Mouse (Mus musculus): ENCODE data around the gene Pomgnt2. TPM values are rescaled to one million over a fixed set of nuclear protein-coding genes. Genes with fewer than 3 reads are reported as not detected.
A peak's percentile ranks its signal among the peaks of the same experiment; 100 is the strongest.
"Not testable (repeated sequence)": the region's sequence is repeated elsewhere in the genome, so short reads cannot be mapped to it uniquely, and the experiment has no call there.

Gene Pomgnt2
- polyA plus RNA-seq, 1 experiment from 2014 or later, result 12.1 TPM

GRCm38 (mm10) chr9:122027914-122028745 is 31.2 kb upstream of the Pomgnt2 start:
- H3K4me1 ChIP-seq (replicated peaks; ENCODE audit: control insufficient read depth, insufficient read depth, low read length), result peaks cover 26% of the 10 kb centered on the region
- ATAC-seq (ENCODE audit: low read depth), result peak; percentile 66

GRCm38 (mm10) chr9:122027081-122027913 is 30.4 kb upstream of the Pomgnt2 start:
- H3K27ac ChIP-seq (ENCODE audit: low read length), result peak overlapping the region; percentile 86
- 59% methylated on average over 6 of the region's 6 CpGs for WGBS
- no peak overlapping the region for H3K9ac ChIP-seq (ENCODE audit: low read length)
- ATAC-seq (ENCODE audit: low read depth), result peak; percentile 56
- peaks cover 32% of the 10 kb centered on the region for H3K4me1 ChIP-seq (replicated peaks; ENCODE audit: control insufficient read depth, insufficient read depth, low read length)
- H3K9me3 ChIP-seq (ENCODE audit: control insufficient read depth, low read length), result no peaks in the 10 kb centered on the region
- H3K4me2 ChIP-seq (ENCODE audit: low read depth, low read length), result no peak overlapping the region
- no peaks in the 10 kb centered on the region for H3K27me3 ChIP-seq (ENCODE audit: control insufficient read depth, insufficient read depth, low read depth, low read length)
- no peak overlapping the region for H3K4me3 ChIP-seq (ENCODE audit: low read length)
- no peaks in the 10 kb centered on the region for H3K36me3 ChIP-seq (ENCODE audit: control insufficient read depth, insufficient read depth, low read length)

More at GRCm38 (mm10) chr9:122027914-122028745, 31.2 kb upstream of the Pomgnt2 start:
- H3K36me3 ChIP-seq (ENCODE audit: control insufficient read depth, insufficient read depth, low read length), result no peaks in the 10 kb centered on the region
- H3K27me3 ChIP-seq (ENCODE audit: control insufficient read depth, insufficient read depth, low read depth, low read length), result no peaks in the 10 kb centered on the region
- H3K9me3 ChIP-seq (ENCODE audit: control insufficient read depth, low read length), result no peaks in the 10 kb centered on the region
- H3K9ac ChIP-seq (ENCODE audit: low read length), result no peak overlapping the region
- 52% methylated on average over 11 of the region's 11 CpGs for WGBS
- no peak overlapping the region for H3K4me3 ChIP-seq (ENCODE audit: low read length)
- H3K4me2 ChIP-seq (ENCODE audit: low read depth, low read length), result no peak overlapping the region
- H3K27ac ChIP-seq (ENCODE audit: low read length), result peak overlapping the region; percentile 86

GRCm38 (mm10) chr9:122025855-122026590 is 29.1 kb upstream of the Pomgnt2 start:
- Histone ChIP-seq H3K4me2 (ENCODE audit: low read depth, low read length) (no peak overlapping the region), H3K4me1 (replicated peaks; ENCODE audit: control insufficient read depth, insufficient read depth, low read length) (peaks cover 32% of the 10 kb centered on the region), H3K9ac (ENCODE audit: low read length) (no peak overlapping the region), H3K27ac (ENCODE audit: low read length) (0 out of 2 replicates have a peak overlapping the region, but pooled peaks have one; percentile 86), H3K4me3 (ENCODE audit: low read length) (no peak overlapping the region), H3K27me3 (ENCODE audit: control insufficient read depth, insufficient read depth, low read depth, low read length) (no peaks in the 10 kb centered on the region), H3K9me3 (ENCODE audit: control insufficient read depth, low read length) (no peaks in the 10 kb centered on the region), H3K36me3 (ENCODE audit: control insufficient read depth, insufficient read depth, low read length) (no peaks in the 10 kb centered on the region)
- WGBS, result 58% methylated on average over 7 of the region's 7 CpGs
- no peak for ATAC-seq (ENCODE audit: low read depth)

DNA sequence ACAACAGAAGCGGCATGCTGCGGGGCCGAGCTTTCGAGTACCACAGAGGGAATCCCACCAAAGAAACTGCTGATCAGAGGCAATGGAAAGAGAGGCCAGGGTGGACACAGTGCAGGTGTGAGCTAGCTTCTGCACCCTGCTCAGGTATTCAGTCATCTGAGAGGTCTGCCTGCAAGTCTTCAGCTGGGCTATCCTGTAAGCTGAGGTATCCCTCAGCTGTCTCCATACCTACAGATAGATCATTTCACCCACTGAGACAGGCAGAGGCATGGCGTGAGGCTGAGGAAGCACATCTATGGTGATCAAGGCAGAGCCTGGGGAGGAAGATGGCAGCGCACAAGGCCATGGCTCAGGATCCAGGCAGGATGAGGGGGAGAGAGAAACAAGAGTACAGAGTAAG is 27.5 kb upstream of the Pomgnt2 start:
- WGBS, result 89% methylated on average over 6 of the region's 6 CpGs
- H3K4me1 ChIP-seq (replicated peaks; ENCODE audit: control insufficient read depth, insufficient read depth, low read length), result peaks cover 32% of the 10 kb centered on the region

DNA sequence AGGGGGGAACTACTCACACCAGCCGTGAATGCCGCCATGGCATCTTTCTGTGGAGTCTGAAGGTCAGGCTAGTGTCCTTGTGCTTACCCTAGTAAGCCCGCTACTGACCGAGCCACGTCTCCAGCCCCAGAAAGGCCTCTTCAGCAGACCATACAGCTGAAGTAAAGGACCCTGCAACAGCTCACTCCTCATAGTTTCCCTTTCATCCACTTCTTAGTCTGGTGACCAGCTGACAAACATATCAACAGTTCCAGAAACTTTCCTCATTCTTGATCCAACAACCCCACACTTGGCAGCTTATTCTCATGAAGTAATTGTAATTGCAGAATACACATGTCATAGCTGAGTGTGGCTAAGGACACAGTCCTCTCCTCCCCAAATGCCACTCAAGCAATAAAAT is 27.0 kb upstream of the Pomgnt2 start:
- Histone ChIP-seq H3K9ac (ENCODE audit: low read length) (no peak overlapping the region), H3K27ac (ENCODE audit: low read length) (peak overlapping the region; percentile 92), H3K4me1 (replicated peaks; ENCODE audit: control insufficient read depth, insufficient read depth, low read length) (peaks cover 37% of the 10 kb centered on the region), H3K27me3 (ENCODE audit: control insufficient read depth, insufficient read depth, low read depth, low read length) (no peaks in the 10 kb centered on the region), H3K4me2 (ENCODE audit: low read depth, low read length) (no peak overlapping the region), H3K9me3 (ENCODE audit: control insufficient read depth, low read length) (no peaks in the 10 kb centered on the region), H3K4me3 (ENCODE audit: low read length) (no peak overlapping the region), H3K36me3 (ENCODE audit: control insufficient read depth, insufficient read depth, low read length) (no peaks in the 10 kb centered on the region)
- no peak for ATAC-seq (ENCODE audit: low read depth)
- 62% methylated on average over 5 of the region's 5 CpGs for WGBS

More for the DNA sequence above, 27.5 kb upstream of the Pomgnt2 start:
- Histone ChIP-seq H3K36me3 (ENCODE audit: control insufficient read depth, insufficient read depth, low read length) (no peaks in the 10 kb centered on the region), H3K27me3 (ENCODE audit: control insufficient read depth, insufficient read depth, low read depth, low read length) (no peaks in the 10 kb centered on the region), H3K4me3 (ENCODE audit: low read length) (no peak overlapping the region), H3K27ac (ENCODE audit: low read length) (no peak overlapping the region), H3K4me2 (ENCODE audit: low read depth, low read length) (no peak overlapping the region), H3K9me3 (ENCODE audit: control insufficient read depth, low read length) (no peaks in the 10 kb centered on the region), H3K9ac (ENCODE audit: low read length) (no peak overlapping the region)
- no peak for ATAC-seq (ENCODE audit: low read depth)

GRCm38 (mm10) chr9:122022776-122023175 is 25.9 kb upstream of the Pomgnt2 start:
- H3K4me2 ChIP-seq (ENCODE audit: low read depth, low read length), result no peak overlapping the region
- no peak overlapping the region for H3K4me3 ChIP-seq (ENCODE audit: low read length)
- H3K4me1 ChIP-seq (replicated peaks; ENCODE audit: control insufficient read depth, insufficient read depth, low read length), result peaks cover 35% of the 10 kb centered on the region
- peak overlapping the region; percentile 92 for H3K27ac ChIP-seq (ENCODE audit: low read length)
- 27% methylated on average over 9 of the region's 9 CpGs for WGBS
- no peaks in the 10 kb centered on the region for H3K36me3 ChIP-seq (ENCODE audit: control insufficient read depth, insufficient read depth, low read length)
- H3K9ac ChIP-seq (ENCODE audit: low read length), result no peak overlapping the region
- H3K27me3 ChIP-seq (ENCODE audit: control insufficient read depth, insufficient read depth, low read depth, low read length), result no peaks in the 10 kb centered on the region
- no peaks in the 10 kb centered on the region for H3K9me3 ChIP-seq (ENCODE audit: control insufficient read depth, low read length)
- peak; percentile 80 for ATAC-seq (ENCODE audit: low read depth)

- H3K27me3 ChIP-seq (ENCODE audit: control insufficient read depth, insufficient read depth, low read depth, low read length), result no peaks in the 10 kb centered on the region
- WGBS, result 92% methylated on average over 5 of the region's 5 CpGs
- H3K4me2 ChIP-seq (ENCODE audit: low read depth, low read length), result no peak overlapping the region
- ATAC-seq (ENCODE audit: low read depth), result no peak
- peaks cover 27% of the 10 kb centered on the region for H3K4me1 ChIP-seq (replicated peaks; ENCODE audit: control insufficient read depth, insufficient read depth, low read length)
- no peak overlapping the region for H3K27ac ChIP-seq (ENCODE audit: low read length)
- no peaks in the 10 kb centered on the region for H3K36me3 ChIP-seq (ENCODE audit: control insufficient read depth, insufficient read depth, low read length)
- no peak overlapping the region for H3K4me3 ChIP-seq (ENCODE audit: low read length)
- H3K9ac ChIP-seq (ENCODE audit: low read length), result no peak overlapping the region
- no peaks in the 10 kb centered on the region for H3K9me3 ChIP-seq (ENCODE audit: control insufficient read depth, low read length)
These were observed 24.7 kb upstream of the Pomgnt2 start for GRCm38 (mm10) chr9:122021581-122021980.

DNA sequence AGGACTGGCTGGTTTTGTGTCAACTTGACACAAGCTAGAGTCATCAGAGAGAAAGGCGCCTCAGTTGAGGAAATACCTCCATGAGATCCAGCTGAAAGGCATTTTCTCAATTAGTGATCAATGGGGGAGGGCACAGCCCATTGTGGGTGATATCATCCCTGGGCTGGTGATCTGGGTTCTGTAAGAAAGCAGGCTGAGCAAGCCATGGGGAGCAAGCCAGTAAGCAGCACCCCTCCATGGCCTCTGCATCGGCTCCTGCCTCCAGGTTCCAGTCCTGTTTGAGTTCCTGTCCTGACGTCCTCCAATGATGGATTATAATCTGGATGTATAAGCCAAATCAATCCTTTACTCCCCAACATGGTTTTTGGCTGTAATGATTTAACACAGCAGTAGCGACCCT is 24.3 kb upstream of the Pomgnt2 start:
- H3K27me3 ChIP-seq (ENCODE audit: control insufficient read depth, insufficient read depth, low read depth, low read length); H3K27ac ChIP-seq (ENCODE audit: low read length); H3K4me2 ChIP-seq (ENCODE audit: low read depth, low read length); H3K9me3 ChIP-seq (ENCODE audit: control insufficient read depth, low read length); H3K36me3 ChIP-seq (ENCODE audit: control insufficient read depth, insufficient read depth, low read length); H3K4me3 ChIP-seq (ENCODE audit: low read length); ATAC-seq (ENCODE audit: low read depth); H3K9ac ChIP-seq (ENCODE audit: low read length): not testable (repeated sequence)
- 81% methylated on average over 4 of the region's 4 CpGs for WGBS
- peaks cover 23% of the 10 kb centered on the region for H3K4me1 ChIP-seq (replicated peaks; ENCODE audit: control insufficient read depth, insufficient read depth, low read length)

DNA sequence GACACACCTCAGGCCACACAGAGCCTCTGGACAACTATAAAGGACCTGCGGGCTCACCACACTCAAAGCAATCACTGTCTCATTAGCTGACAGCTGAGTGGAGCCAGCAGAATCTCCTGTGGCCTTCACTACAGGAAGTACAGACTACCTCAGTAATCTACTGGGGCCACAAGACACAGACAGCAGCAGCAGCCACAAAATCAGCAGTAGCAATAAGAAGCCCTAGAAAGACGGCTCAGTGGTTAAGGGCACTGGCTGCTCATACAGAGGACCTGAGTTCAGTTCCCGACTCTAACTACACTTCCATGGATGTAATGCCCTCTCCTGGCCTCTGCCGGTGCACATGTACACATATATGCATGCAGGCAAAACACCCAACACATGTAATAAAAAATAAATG is 23.4 kb upstream of the Pomgnt2 start:
- Histone ChIP-seq H3K4me2 (ENCODE audit: low read depth, low read length) (no peak overlapping the region), H3K9me3 (ENCODE audit: control insufficient read depth, low read length) (no peaks in the 10 kb centered on the region), H3K27ac (ENCODE audit: low read length) (no peak overlapping the region), H3K27me3 (ENCODE audit: control insufficient read depth, insufficient read depth, low read depth, low read length) (no peaks in the 10 kb centered on the region), H3K36me3 (ENCODE audit: control insufficient read depth, insufficient read depth, low read length) (no peaks in the 10 kb centered on the region), H3K4me3 (ENCODE audit: low read length) (no peak overlapping the region), H3K9ac (ENCODE audit: low read length) (no peak overlapping the region), H3K4me1 (replicated peaks; ENCODE audit: control insufficient read depth, insufficient read depth, low read length) (peaks cover 22% of the 10 kb centered on the region)
- ATAC-seq (ENCODE audit: low read depth), result no peak
- WGBS, result 83% methylated on average over 4 of the region's 4 CpGs
